Mouse (Mus musculus): ENCODE data around the gene Hmga2. TPM values are rescaled to one million over a fixed set of nuclear protein-coding genes. Genes with fewer than 3 reads are reported as not detected.

Hmga2 gene
- total RNA-seq, 1 experiment = 21.6 TPM

DNA sequence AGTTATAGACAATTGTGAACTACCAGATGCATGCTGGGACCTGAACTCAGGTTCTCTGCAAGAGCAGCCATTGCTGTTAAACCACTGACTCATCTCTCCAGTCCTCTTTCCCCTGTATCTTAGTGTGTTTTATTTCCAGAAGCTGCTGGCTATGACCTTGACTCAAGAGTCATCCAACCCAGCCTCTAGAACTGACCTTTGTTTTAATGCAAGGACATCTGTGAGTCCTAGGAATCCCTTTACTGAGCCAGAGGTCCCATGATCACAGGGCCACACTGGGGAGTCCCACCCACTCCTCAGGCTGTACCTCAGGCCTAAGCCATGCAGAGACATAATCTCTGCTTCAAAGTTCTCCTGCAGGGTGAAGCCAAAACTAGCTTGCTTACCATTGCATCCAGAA is 21.8 kb upstream of the Hmga2 start:
- TF ChIP-seq HCFC1 (IDR thresholded peaks at IDR 0.05; ENCODE audit: borderline replicate concordance, insufficient read depth, low read length) (no peak), ZC3H11A (IDR thresholded peaks at IDR 0.05; ENCODE audit: borderline replicate concordance, low read depth, low read length) (no peak), CHD2 (IDR thresholded peaks at IDR 0.05; ENCODE audit: low read depth, low read length) (no peak), MAFK (IDR thresholded peaks at IDR 0.05; ENCODE audit: insufficient read depth, low read depth, low read length) (no peak), ZNF384 (IDR thresholded peaks at IDR 0.05; ENCODE audit: low read depth, low read length) (no peak)

DNA sequence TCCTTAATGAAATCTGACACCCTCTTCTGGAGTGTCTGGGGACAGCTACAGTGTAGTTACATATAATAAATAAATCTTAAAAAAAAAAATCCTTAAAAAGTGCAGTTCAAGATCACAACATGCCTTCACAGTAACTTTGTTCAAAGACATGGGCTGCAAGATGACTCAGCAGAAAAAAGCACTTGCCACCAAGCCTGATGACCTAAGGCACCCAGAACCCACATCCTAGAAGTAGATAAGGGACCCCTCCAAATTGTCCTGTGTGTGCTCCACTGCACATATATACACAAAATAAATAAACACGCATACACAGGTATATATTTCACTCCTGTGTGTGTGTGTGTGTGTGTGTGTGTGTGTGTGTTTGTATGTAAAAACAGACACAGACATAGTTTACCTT is 18.4 kb upstream of the Hmga2 start:
- no peaks in the 10 kb centered on the region for H3K9me3 ChIP-seq (ENCODE audit: control insufficient read depth, insufficient read depth, low read depth, low read length)
- no peaks in the 10 kb centered on the region for H3K36me3 ChIP-seq (ENCODE audit: control insufficient read depth, insufficient read depth, low read length, poor library complexity, severe bottlenecking)
- TF ChIP-seq MAFK (IDR thresholded peaks at IDR 0.05; ENCODE audit: insufficient read depth, low read depth, low read length) = 0 out of 2 replicates have a peak, but pooled peaks have one; percentile 26
- TF ChIP-seq ZNF384 (IDR thresholded peaks at IDR 0.05; ENCODE audit: low read depth, low read length) = no peak
- in situ Hi-C loops (cut with MboI; ENCODE audit: low sequenced_read_pairs in 2 of 2, unreplicated experiment in 2 of 2) = no loop called here
- H3K4me3 ChIP-seq (ENCODE audit: insufficient read depth in 1 of 2, low read depth in 1 of 2, low read length in 2 of 2, poor library complexity in 1 of 2, severe bottlenecking in 1 of 2) = no peak overlapping the region
- no peaks in the 10 kb centered on the region for H3K4me1 ChIP-seq (ENCODE audit: control insufficient read depth in 2 of 2, insufficient read depth in 2 of 2, low read length in 2 of 2, poor library complexity in 1 of 2)
- no peak for DNase-seq (ENCODE audit: low read depth, low spot score)
- H3K9ac ChIP-seq (ENCODE audit: insufficient read depth, low read depth, low read length, poor library complexity, severe bottlenecking) = no peak overlapping the region
- H3K27ac ChIP-seq (ENCODE audit: insufficient read depth, low read depth, low read length, poor library complexity, severe bottlenecking) = no peak overlapping the region

More for the DNA sequence above, 21.8 kb upstream of the Hmga2 start:
- no peak overlapping the region for H3K27ac ChIP-seq (ENCODE audit: insufficient read depth, low read depth, low read length, poor library complexity, severe bottlenecking)
- no peak for DNase-seq (ENCODE audit: low read depth, low spot score)
- in situ Hi-C loops (cut with MboI; ENCODE audit: low sequenced_read_pairs in 2 of 2, unreplicated experiment in 2 of 2) = no loop called here
- no peak overlapping the region for H3K9ac ChIP-seq (ENCODE audit: insufficient read depth, low read depth, low read length, poor library complexity, severe bottlenecking)
- H3K9me3 ChIP-seq (ENCODE audit: control insufficient read depth, insufficient read depth, low read depth, low read length) = no peaks in the 10 kb centered on the region
- no peak overlapping the region for H3K4me3 ChIP-seq (ENCODE audit: insufficient read depth in 1 of 2, low read depth in 1 of 2, low read length in 2 of 2, poor library complexity in 1 of 2, severe bottlenecking in 1 of 2)
- no peaks in the 10 kb centered on the region for H3K36me3 ChIP-seq (ENCODE audit: control insufficient read depth, insufficient read depth, low read length, poor library complexity, severe bottlenecking)
- no peaks in the 10 kb centered on the region for H3K4me1 ChIP-seq (ENCODE audit: control insufficient read depth in 2 of 2, insufficient read depth in 2 of 2, low read length in 2 of 2, poor library complexity in 1 of 2)

DNA sequence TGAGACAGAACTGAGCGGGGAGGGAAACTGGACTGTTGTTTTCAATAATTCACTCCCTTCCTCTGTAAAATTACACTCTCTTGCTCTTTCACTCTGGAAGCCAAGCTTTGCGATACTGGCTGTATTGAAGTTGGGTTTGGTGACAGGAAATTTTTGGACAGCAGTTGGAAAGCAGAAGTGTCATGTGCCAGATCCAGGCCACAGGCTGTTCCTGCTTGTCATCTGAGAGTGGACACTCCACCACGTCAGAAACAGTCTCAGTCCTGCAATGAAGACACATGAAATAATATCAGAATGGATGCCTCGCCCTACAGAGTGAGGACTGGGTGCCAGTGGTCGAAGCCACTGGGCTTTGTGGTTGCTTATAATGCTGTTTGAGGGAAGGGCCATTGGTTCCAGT is 15.2 kb upstream of the Hmga2 start:
- no peak for DNase-seq (ENCODE audit: low read depth, low spot score)
- no peak for TF ChIP-seq MAFK (IDR thresholded peaks at IDR 0.05; ENCODE audit: insufficient read depth, low read depth, low read length)
- TF ChIP-seq HCFC1 (IDR thresholded peaks at IDR 0.05; ENCODE audit: borderline replicate concordance, insufficient read depth, low read length) = no peak
- no peak for TF ChIP-seq ZC3H11A (IDR thresholded peaks at IDR 0.05; ENCODE audit: borderline replicate concordance, low read depth, low read length)
- no peak for TF ChIP-seq CHD2 (IDR thresholded peaks at IDR 0.05; ENCODE audit: low read depth, low read length)
- TF ChIP-seq ZNF384 (IDR thresholded peaks at IDR 0.05; ENCODE audit: low read depth, low read length) = no peak
- no peak overlapping the region; the same call in 1 of the 2 replicates for H3K27ac ChIP-seq (ENCODE audit: insufficient read depth, low read depth, low read length, poor library complexity, severe bottlenecking)
- no peak overlapping the region for H3K4me3 ChIP-seq (ENCODE audit: insufficient read depth in 1 of 2, low read depth in 1 of 2, low read length in 2 of 2, poor library complexity in 1 of 2, severe bottlenecking in 1 of 2)
- in situ Hi-C loops (cut with MboI; ENCODE audit: low sequenced_read_pairs in 2 of 2, unreplicated experiment in 2 of 2) = no loop called here
- H3K9ac ChIP-seq (ENCODE audit: insufficient read depth, low read depth, low read length, poor library complexity, severe bottlenecking) = no peak overlapping the region
- H3K4me1 ChIP-seq (ENCODE audit: control insufficient read depth in 2 of 2, insufficient read depth in 2 of 2, low read length in 2 of 2, poor library complexity in 1 of 2) = peaks cover 0 to 2% of the 10 kb centered on the region in 2 experiments; a peak in 1 of 4 replicates
- no peaks in the 10 kb centered on the region for H3K36me3 ChIP-seq (ENCODE audit: control insufficient read depth, insufficient read depth, low read length, poor library complexity, severe bottlenecking)
- no peaks in the 10 kb centered on the region for H3K9me3 ChIP-seq (ENCODE audit: control insufficient read depth, insufficient read depth, low read depth, low read length)

DNA sequence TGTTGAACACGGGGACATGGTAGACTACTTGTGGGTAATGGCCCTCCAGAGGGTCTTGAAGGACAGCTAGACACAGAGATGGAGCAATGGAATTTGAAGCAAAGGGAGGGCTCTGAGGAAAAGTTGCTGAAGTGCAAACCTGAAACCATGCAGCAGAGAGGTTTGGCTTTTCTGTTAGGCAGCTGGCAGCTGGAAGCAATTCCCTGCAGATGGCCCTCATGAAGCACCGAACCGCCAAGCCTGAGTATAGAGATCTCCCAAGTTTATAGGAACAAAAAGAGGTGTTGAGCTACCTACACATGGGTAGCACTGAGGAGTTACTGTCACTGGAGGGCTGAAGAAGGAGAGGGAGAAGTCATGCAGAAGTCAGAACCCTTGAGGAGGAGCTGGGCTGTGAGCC is 13.3 kb upstream of the Hmga2 start:
- Histone ChIP-seq H3K4me1 (ENCODE audit: control insufficient read depth in 2 of 2, insufficient read depth in 2 of 2, low read length in 2 of 2, poor library complexity in 1 of 2) (peaks cover 0 to 9% of the 10 kb centered on the region in 2 experiments; a peak in 2 of 4 replicates), H3K4me3 (ENCODE audit: insufficient read depth in 1 of 2, low read depth in 1 of 2, low read length in 2 of 2, poor library complexity in 1 of 2, severe bottlenecking in 1 of 2) (no peak overlapping the region), H3K36me3 (ENCODE audit: control insufficient read depth, insufficient read depth, low read length, poor library complexity, severe bottlenecking) (no peaks in the 10 kb centered on the region), H3K9ac (ENCODE audit: insufficient read depth, low read depth, low read length, poor library complexity, severe bottlenecking) (no peak overlapping the region), H3K27ac (ENCODE audit: insufficient read depth, low read depth, low read length, poor library complexity, severe bottlenecking) (no peak overlapping the region), H3K9me3 (ENCODE audit: control insufficient read depth, insufficient read depth, low read depth, low read length) (no peaks in the 10 kb centered on the region)
- in situ Hi-C loops (cut with MboI; ENCODE audit: low sequenced_read_pairs in 2 of 2, unreplicated experiment in 2 of 2) = no loop called here
- TF ChIP-seq HCFC1 (IDR thresholded peaks at IDR 0.05; ENCODE audit: borderline replicate concordance, insufficient read depth, low read length) (no peak), ZNF384 (IDR thresholded peaks at IDR 0.05; ENCODE audit: low read depth, low read length) (no peak)
- DNase-seq (ENCODE audit: low read depth, low spot score) = no peak

DNA sequence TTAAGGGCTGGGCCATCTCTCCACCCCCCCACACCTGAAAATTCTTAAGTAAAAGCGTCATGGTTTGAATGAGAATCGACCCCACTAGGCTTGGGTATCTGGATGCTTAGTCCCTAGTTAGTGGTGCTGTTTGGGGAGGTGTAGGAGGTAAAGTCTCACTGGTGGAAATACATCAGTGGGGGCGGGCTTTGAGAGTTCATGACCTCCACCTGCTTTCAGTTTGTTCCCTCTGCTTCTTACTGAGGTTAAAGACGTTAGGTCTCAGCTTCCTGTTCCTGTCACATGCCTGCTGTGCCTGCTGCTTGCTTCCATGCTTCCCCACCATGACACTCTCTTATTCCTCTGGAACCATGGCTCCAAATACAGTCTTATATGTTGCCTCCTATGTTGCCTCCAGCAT is 12.3 kb upstream of the Hmga2 start:
- H3K36me3 ChIP-seq (ENCODE audit: control insufficient read depth, insufficient read depth, low read length, poor library complexity, severe bottlenecking) = no peaks in the 10 kb centered on the region
- no peak overlapping the region for H3K27ac ChIP-seq (ENCODE audit: insufficient read depth, low read depth, low read length, poor library complexity, severe bottlenecking)
- H3K9ac ChIP-seq (ENCODE audit: insufficient read depth, low read depth, low read length, poor library complexity, severe bottlenecking) = no peak overlapping the region
- no peaks in the 10 kb centered on the region for H3K9me3 ChIP-seq (ENCODE audit: control insufficient read depth, insufficient read depth, low read depth, low read length)
- peaks cover 0 to 10% of the 10 kb centered on the region in 2 experiments; a peak in 2 of 4 replicates for H3K4me1 ChIP-seq (ENCODE audit: control insufficient read depth in 2 of 2, insufficient read depth in 2 of 2, low read length in 2 of 2, poor library complexity in 1 of 2)
- TF ChIP-seq ZC3H11A (IDR thresholded peaks at IDR 0.05; ENCODE audit: borderline replicate concordance, low read depth, low read length) (no peak), MAFK (IDR thresholded peaks at IDR 0.05; ENCODE audit: insufficient read depth, low read depth, low read length) (no peak), CHD2 (IDR thresholded peaks at IDR 0.05; ENCODE audit: low read depth, low read length) (no peak), HCFC1 (IDR thresholded peaks at IDR 0.05; ENCODE audit: borderline replicate concordance, insufficient read depth, low read length) (no peak), ZNF384 (IDR thresholded peaks at IDR 0.05; ENCODE audit: low read depth, low read length) (no peak)
- no peak overlapping the region for H3K4me3 ChIP-seq (ENCODE audit: insufficient read depth in 1 of 2, low read depth in 1 of 2, low read length in 2 of 2, poor library complexity in 1 of 2, severe bottlenecking in 1 of 2)
- no peak for DNase-seq (ENCODE audit: low read depth, low spot score)
- in situ Hi-C loops (cut with MboI; ENCODE audit: low sequenced_read_pairs in 2 of 2, unreplicated experiment in 2 of 2) = no loop called here

Data from ES-E14 (cell line).